Mouse (Mus musculus) hindbrain, embryonic 10.5 days (tissue): ENCODE results near the gene Trim30c. TPM values are rescaled to one million over a fixed set of nuclear protein-coding genes. Genes with fewer than 3 reads are reported as not detected.

Experiments used
- polyA plus RNA-seq: library from polyadenylated mRNA; unstranded; fragments of >200 nt; fragmentation: Nextera tagmentation; extraction: Ambion mirVana; gene quantifications from 2 replicates; pipeline ENCODE4 v1.2.1, GENCODE M21; 2016

Trim30c gene
- polyA plus RNA-seq, 1 experiment from 2014 or later = not detected

Other genes with a start within 250 kb of the Trim30c start
- not detected in 2 replicates for gene Olfm5, start 236.0 kb downstream of the Trim30c start, polyA plus RNA-seq
- 0.31 and 0.32 TPM in 2 replicates for gene Olfr648, start 217.4 kb downstream of the Trim30c start, polyA plus RNA-seq
- not detected in 2 replicates for gene Olfr649, start 204.9 kb downstream of the Trim30c start, polyA plus RNA-seq
- gene Trim6, start 182.0 kb downstream of the Trim30c start, polyA plus RNA-seq = 3.5 and 5.7 TPM in 2 replicates
- 0.85 TPM in 2 replicates for gene Trim34a, start 156.4 kb downstream of the Trim30c start, polyA plus RNA-seq
- 0.13 TPM in 1 of 2 replicates, not detected in the other for gene Trim5, start 112.7 kb downstream of the Trim30c start, polyA plus RNA-seq
- gene Trim12a, start 85.4 kb downstream of the Trim30c start, polyA plus RNA-seq = 1.6 and 2.4 TPM in 2 replicates
- gene Trim34b, start 71.4 kb downstream of the Trim30c start, polyA plus RNA-seq = not detected in 2 replicates
- 0.51 and 0.67 TPM in 2 replicates for gene Trim12c, start 47.5 kb downstream of the Trim30c start, polyA plus RNA-seq
- gene Trim30b, start 31.0 kb downstream of the Trim30c start, polyA plus RNA-seq = not detected in 2 replicates
- gene Trim30a, start 64.4 kb upstream of the Trim30c start, polyA plus RNA-seq = 0.26 and 0.56 TPM in 2 replicates
- gene Trim30d, start 107.0 kb upstream of the Trim30c start, polyA plus RNA-seq = 0.38 TPM in 1 of 2 replicates, not detected in the other
- gene Olfr651, start 149.3 kb upstream of the Trim30c start, polyA plus RNA-seq = not detected in 2 replicates
- not detected in 2 replicates for gene Olfr652, start 160.1 kb upstream of the Trim30c start, polyA plus RNA-seq
- not detected in 2 replicates for gene Olfr653, start 176.5 kb upstream of the Trim30c start, polyA plus RNA-seq
- not detected in 2 replicates for gene Olfr654, start 186.2 kb upstream of the Trim30c start, polyA plus RNA-seq
- not detected in 2 replicates for gene Olfr655, start 200.9 kb upstream of the Trim30c start, polyA plus RNA-seq
- gene Olfr656, start 213.1 kb upstream of the Trim30c start, polyA plus RNA-seq = not detected in 2 replicates
- not detected in 2 replicates for gene Olfr657, start 224.0 kb upstream of the Trim30c start, polyA plus RNA-seq
- 0.08 TPM in 1 of 2 replicates, not detected in the other for gene Olfr658, start 246.5 kb upstream of the Trim30c start, polyA plus RNA-seq